Mouse (Mus musculus) ES-Bruce4 (cell line): ENCODE data around the gene Gabrb3.

Source experiments
- CTCF ChIP-seq: IDR thresholded peaks from one replicate; pipeline ENCODE4 v1.8.1; 2011; ENCODE audit warnings: low read depth, low read length
- EP300 ChIP-seq: IDR thresholded peaks from 2 replicates; pipeline ENCODE4 v1.6.1; 2011; ENCODE audit warnings: low read depth, low read length; ENCODE audit not compliant: insufficient read depth
- POLR2A ChIP-seq: IDR thresholded peaks from one replicate; pipeline ENCODE4 v1.8.1; 2011; ENCODE audit warnings: low read length; ENCODE audit not compliant: insufficient read depth

GRCm38 (mm10) chr7:57532676-57533075, 113.2 kb downstream of the Gabrb3 start:
- TF ChIP-seq CTCF (no peak), POLR2A (no peak), EP300 (no peak)
